Mouse (Mus musculus) heart, embryonic 14.5 days (tissue): ENCODE data around the gene Trim66. TPM values are rescaled to one million over a fixed set of nuclear protein-coding genes. Genes with fewer than 3 reads are reported as not detected.

Experiments used
- ATAC-seq: fragments of 200-750 bp; cut with Nextera tagmentation; 2 replicates; pipeline ENCODE4 v1.8.0; 2017; ENCODE audit warnings: low read depth, moderate TSS enrichment; ENCODE audit not compliant: insufficient number of reproducible peaks, insufficient read depth, low FRiP score
- H3K27ac ChIP-seq, 2 experiments: fragments of 200-500 bp in 1 of 2; fragments of 300-500 bp in 1 of 2; sonication (generic) in 1 of 2; replicated peaks in 1 of 2; 2 replicates each; pipeline ENCODE4 v1.5.1; 2012 to 2014; ENCODE audit warnings: low read depth in 2 of 2, low read length in 2 of 2, control low read depth in 1 of 2, mild to moderate bottlenecking in 1 of 2, mixed read lengths in 1 of 2; ENCODE audit not compliant: control insufficient read depth in 1 of 2, insufficient read depth in 1 of 2
- H3K27me3 ChIP-seq: fragments of 300-500 bp; sonication (generic); 2 replicates; pipeline ENCODE4 v1.6.1; 2014; ENCODE audit warnings: mild to moderate bottlenecking, low read length, control low read depth; ENCODE audit not compliant: control insufficient read depth, insufficient read depth
- H3K36me3 ChIP-seq: fragments of 300-500 bp; sonication (generic); 2 replicates; pipeline ENCODE4 v1.6.1; 2014; ENCODE audit warnings: mild to moderate bottlenecking, control low read depth, low read length, mixed read lengths; ENCODE audit not compliant: control insufficient read depth, insufficient read depth
- H3K4me1 ChIP-seq, 2 experiments: fragments of 200-500 bp in 1 of 2; fragments of 300-500 bp in 1 of 2; sonication (generic) in 1 of 2; 2 replicates each; pipeline ENCODE4 v1.6.1; 2012 to 2014; ENCODE audit warnings: low read length in 2 of 2, control low read depth in 1 of 2, mixed read lengths in 1 of 2; ENCODE audit not compliant: control insufficient read depth in 2 of 2, insufficient read depth in 2 of 2
- H3K4me2 ChIP-seq: fragments of 300-500 bp; sonication (generic); 2 replicates; pipeline ENCODE4 v1.6.1; 2014; ENCODE audit warnings: mild to moderate bottlenecking, low read length
- H3K4me3 ChIP-seq, 2 experiments: fragments of 200-500 bp in 1 of 2; fragments of 300-500 bp in 1 of 2; sonication (generic) in 1 of 2; 2 replicates each; pipeline ENCODE4 v1.5.1; 2012 to 2014; ENCODE audit warnings: low read length in 2 of 2, mild to moderate bottlenecking in 2 of 2, control low read depth in 1 of 2, low read depth in 1 of 2, moderate library complexity in 1 of 2; ENCODE audit not compliant: control insufficient read depth in 1 of 2, insufficient read depth in 1 of 2
- H3K9ac ChIP-seq: fragments of 300-500 bp; sonication (generic); 2 replicates; pipeline ENCODE4 v1.6.1; 2014; ENCODE audit warnings: mild to moderate bottlenecking, low read length
- H3K9me3 ChIP-seq: fragments of 300-500 bp; sonication (generic); 2 replicates; pipeline ENCODE4 v1.6.1; 2016; ENCODE audit warnings: low read length, control low read depth; ENCODE audit not compliant: control insufficient read depth
- WGBS: fragments of 180-500 bp; shearing (Covaris S2); extraction: QIAGEN DNeasy Blood & Tissue Kit; methylation state at CpG from one replicate; pipeline ENCODE4 v1.1.7; 2014; 5-methylcytosine and 5-hydroxymethylcytosine counted together
- polyA plus RNA-seq: library from polyadenylated mRNA; unstranded; fragments of >200 nt; fragmentation: Nextera tagmentation; extraction: Ambion mirVana; gene quantifications from 2 replicates; pipeline ENCODE4 v1.2.1, GENCODE M21; 2014

Gene Trim66
- polyA plus RNA-seq, 1 experiment from 2014 or later, result 0.11 TPM

DNA sequence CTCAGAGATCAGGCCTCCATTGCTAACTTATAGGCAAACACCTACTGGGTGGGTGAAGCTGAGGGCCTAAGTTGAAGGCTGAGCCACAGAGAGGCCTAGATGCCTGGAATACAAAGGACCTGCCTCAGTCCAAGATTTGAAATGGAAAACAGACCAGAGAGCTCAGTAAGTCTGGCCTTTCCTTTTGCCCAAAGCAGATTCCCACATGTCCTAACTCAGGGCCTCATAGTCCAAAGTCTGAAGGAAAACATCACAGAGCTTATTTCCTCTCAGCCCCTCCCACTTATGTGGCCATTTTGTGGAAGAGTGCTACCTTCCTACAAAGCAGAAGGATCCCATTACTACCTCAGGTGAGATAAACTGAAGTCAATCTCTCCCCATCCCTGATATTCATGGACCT is 33.0 kb upstream of the Trim66 start:
- H3K4me3 ChIP-seq, result no peak overlapping the region
- no peaks in the 10 kb centered on the region for H3K9me3 ChIP-seq
- peaks cover 71% of the 10 kb centered on the region for H3K36me3 ChIP-seq
- 0 out of 4 replicates have a peak overlapping the region, but pooled peaks of 1 of the 2 experiments have one; percentile 12 for H3K27ac ChIP-seq
- no peak for ATAC-seq
- no peak overlapping the region for H3K9ac ChIP-seq
- H3K4me2 ChIP-seq, result no peak overlapping the region
- peaks cover 10 to 17% of the 10 kb centered on the region in 2 experiments; a peak in 3 of 4 replicates for H3K4me1 ChIP-seq
- H3K27me3 ChIP-seq, result no peaks in the 10 kb centered on the region

DNA sequence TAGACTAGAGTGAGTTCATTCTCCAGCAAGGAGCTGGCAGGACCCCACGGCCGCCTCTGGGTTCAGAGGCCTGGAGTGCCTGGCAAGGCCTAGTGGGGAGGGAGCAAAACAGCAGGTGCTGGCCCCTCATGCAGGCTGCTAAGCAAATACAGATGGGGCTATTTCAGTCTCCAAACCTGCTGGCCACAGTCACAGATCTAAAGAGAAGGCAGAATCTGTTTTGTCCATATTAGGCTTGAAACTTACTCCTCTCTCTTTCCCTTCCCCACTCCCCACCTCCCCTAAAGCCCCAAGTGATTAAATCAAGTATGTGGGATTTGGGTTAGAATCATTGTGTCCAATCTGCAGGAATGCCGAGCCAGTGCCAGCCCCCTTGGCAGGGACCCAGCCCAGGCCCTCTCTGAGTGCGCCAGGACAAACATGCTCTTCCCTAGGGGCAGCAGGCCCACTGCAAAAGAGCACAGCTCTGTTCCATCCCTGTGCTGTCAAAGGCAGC is 28.6 kb upstream of the Trim66 start:
- Histone ChIP-seq H3K36me3 (peaks cover 74% of the 10 kb centered on the region), H3K4me3 (no peak overlapping the region), H3K9ac (0 out of 2 replicates have a peak overlapping the region, but pooled peaks have one; percentile 11), H3K4me1 (peaks cover 4 to 9% of the 10 kb centered on the region in 2 experiments; a peak in 3 of 4 replicates), H3K27ac (peak overlapping the region; percentile 38 to 71; a peak in 3 of 4 replicates), H3K27me3 (no peaks in the 10 kb centered on the region), H3K9me3 (no peaks in the 10 kb centered on the region), H3K4me2 (no peak overlapping the region)
- 36% methylated on average over 4 of the region's 4 CpGs for WGBS
- ATAC-seq, result 0 out of 2 replicates have a peak, but pooled peaks have one; percentile 49

DNA sequence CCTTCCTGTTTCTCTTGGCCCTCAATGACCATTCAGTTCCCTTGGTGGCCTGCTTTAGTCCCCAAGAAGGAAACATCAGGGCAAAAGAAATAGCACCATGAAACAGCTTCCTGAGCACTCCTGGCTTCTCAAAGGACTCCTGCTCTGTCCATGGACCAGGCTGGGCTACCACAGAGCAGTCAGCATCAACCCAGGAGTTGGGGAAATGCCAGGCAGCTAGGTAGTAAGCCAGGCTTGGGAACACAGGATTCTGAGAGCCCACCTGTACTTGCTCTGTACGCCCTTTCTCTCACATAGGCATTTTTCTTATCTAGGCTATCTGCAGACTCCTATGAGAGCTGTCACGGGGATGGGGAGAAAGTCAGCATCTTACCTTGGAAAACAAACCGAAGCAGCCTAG is 27.0 kb upstream of the Trim66 start:
- H3K36me3 ChIP-seq, result peaks cover 74% of the 10 kb centered on the region
- H3K27ac ChIP-seq, result no peak overlapping the region
- H3K9ac ChIP-seq, result no peak overlapping the region
- 79% methylated on average over 3 of the region's 3 CpGs for WGBS
- H3K4me3 ChIP-seq, result no peak overlapping the region
- no peak overlapping the region for H3K4me2 ChIP-seq
- ATAC-seq, result no peak
- no peaks in the 10 kb centered on the region for H3K9me3 ChIP-seq
- no peaks in the 10 kb centered on the region for H3K27me3 ChIP-seq
- peaks cover 6 to 9% of the 10 kb centered on the region in 2 experiments for H3K4me1 ChIP-seq

DNA sequence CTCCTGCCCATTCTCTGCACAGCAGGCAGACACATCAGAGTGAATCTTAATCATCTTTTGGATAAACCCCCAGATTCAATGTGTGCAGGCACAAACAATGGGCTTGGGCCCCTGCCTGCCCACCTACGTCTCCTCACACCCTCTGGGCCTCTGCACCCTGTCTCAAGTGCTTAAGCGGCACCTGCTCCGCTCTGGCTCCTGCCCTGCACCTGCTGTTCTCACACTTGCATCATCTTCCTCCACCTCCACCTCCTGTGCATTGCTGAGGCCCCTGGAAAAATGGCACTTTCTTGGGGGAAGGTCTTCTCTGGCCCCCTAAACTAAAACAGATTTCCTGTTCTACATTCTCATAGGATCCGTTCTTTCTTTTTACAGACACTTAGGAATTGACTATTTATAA is 26.0 kb upstream of the Trim66 start:
- H3K27me3 ChIP-seq, result no peaks in the 10 kb centered on the region
- H3K4me1 ChIP-seq, result peaks cover 6 to 9% of the 10 kb centered on the region in 2 experiments
- 88% methylated on average over 4 of the region's 4 CpGs for WGBS
- H3K9ac ChIP-seq, result no peak overlapping the region
- no peak overlapping the region for H3K4me3 ChIP-seq
- no peak overlapping the region for H3K4me2 ChIP-seq
- no peak overlapping the region for H3K27ac ChIP-seq
- no peak for ATAC-seq
- peaks cover 74% of the 10 kb centered on the region for H3K36me3 ChIP-seq
- H3K9me3 ChIP-seq, result no peaks in the 10 kb centered on the region

DNA sequence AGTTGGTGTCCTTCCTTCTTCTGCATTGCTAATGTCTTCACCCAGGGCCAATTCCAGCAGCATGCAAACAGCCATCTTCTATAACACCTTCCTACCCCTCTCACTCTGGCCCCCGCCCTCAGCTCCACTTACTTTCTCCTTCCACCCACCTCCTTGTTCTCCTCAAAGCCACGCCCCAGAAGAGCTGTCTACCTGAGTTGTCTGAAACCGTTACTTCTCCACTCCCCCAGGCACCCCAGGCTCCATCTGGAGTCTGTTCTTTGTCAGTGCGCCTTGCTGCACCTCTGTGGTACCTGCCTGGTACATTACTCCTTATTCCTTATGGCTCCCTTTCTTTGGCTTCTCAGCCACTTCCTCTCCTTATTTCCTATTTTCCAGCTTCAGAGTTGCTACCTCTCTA is 25.2 kb upstream of the Trim66 start:
- ATAC-seq, result no peak
- Histone ChIP-seq H3K4me2 (no peak overlapping the region), H3K9me3 (no peaks in the 10 kb centered on the region), H3K4me1 (peaks cover 6 to 13% of the 10 kb centered on the region in 2 experiments), H3K27ac (no peak overlapping the region), H3K27me3 (no peaks in the 10 kb centered on the region), H3K36me3 (peaks cover 79% of the 10 kb centered on the region), H3K9ac (no peak overlapping the region), H3K4me3 (no peak overlapping the region)
- 79% methylated on average over 4 of the region's 4 CpGs for WGBS

DNA sequence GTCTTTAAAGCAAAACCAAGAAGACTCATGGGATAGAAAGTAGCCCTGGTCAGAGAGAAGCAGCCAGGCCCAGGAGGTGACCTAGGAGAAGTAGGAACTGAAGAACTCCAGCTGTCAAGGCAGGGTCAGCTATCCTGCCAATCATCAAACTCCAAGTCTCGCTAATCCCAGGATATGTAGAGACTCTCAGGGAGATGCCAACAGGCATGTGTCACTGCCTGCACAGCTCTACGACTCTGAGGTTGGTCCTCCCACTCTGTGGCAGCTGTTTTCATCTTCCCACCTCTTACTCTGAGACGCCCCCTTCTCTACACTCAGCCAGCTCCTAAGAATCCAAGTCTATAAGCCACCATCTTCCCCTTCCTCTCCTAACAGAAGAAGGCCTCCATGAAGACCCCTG is 24.8 kb upstream of the Trim66 start:
- WGBS, result 40% methylated on average over 3 of the region's 3 CpGs
- Histone ChIP-seq H3K27ac (no peak overlapping the region), H3K27me3 (no peaks in the 10 kb centered on the region), H3K4me1 (peaks cover 6 to 13% of the 10 kb centered on the region in 2 experiments), H3K9ac (no peak overlapping the region), H3K9me3 (no peaks in the 10 kb centered on the region), H3K36me3 (peaks cover 83% of the 10 kb centered on the region), H3K4me3 (no peak overlapping the region), H3K4me2 (no peak overlapping the region)
- no peak for ATAC-seq

DNA sequence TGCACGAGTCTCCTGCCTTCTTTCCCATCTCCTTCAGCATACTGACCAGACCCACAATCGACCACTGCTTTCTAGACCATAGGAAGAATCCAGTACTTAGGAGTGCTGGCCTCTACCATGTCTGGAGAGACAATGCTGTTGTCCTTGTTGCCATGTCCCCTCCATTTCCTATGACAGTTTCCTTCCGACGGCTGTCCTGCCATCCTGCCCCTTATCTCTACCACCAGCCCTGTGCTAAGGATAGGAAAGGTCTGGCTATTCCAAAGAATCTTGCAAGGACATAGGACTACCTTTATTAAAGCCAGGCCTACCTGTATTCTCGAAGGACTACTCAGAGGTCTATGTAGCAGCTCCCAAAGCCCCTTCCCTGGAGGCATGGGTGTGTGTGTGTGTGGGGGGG is 23.6 kb upstream of the Trim66 start:
- Histone ChIP-seq H3K36me3 (peaks cover 90% of the 10 kb centered on the region), H3K4me1 (peaks cover 2 to 8% of the 10 kb centered on the region in 2 experiments), H3K4me3 (no peak overlapping the region), H3K27ac (no peak overlapping the region), H3K9ac (no peak overlapping the region), H3K9me3 (no peaks in the 10 kb centered on the region), H3K4me2 (no peak overlapping the region), H3K27me3 (no peaks in the 10 kb centered on the region)
- 46% methylated on average over 5 of the region's 5 CpGs for WGBS
- no peak for ATAC-seq

DNA sequence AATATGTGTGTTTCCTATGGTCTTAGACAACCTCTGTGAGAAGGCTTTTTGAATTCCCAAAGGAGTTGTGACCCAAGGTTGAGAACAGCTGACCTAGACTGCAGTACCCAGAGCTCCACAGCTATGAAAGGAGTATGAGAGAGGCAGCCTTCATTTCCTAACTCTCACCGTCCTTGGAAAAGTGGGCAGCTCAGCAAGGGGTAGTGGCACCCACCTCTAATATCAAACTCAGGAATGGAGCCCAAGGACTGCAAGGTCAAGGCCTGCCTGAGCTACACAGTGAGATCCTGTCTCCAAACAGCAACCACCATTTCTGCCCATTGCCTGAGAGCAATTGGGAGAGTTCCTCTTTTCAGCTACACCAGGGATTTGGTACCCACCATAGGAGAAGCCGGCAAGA is 21.8 kb upstream of the Trim66 start:
- H3K4me1 ChIP-seq, result peaks cover 2 to 5% of the 10 kb centered on the region in 2 experiments; a peak in 3 of 4 replicates
- peaks cover 93% of the 10 kb centered on the region for H3K36me3 ChIP-seq
- no peak for ATAC-seq
- no peak overlapping the region for H3K4me2 ChIP-seq
- 78% methylated on average over 2 of the region's 2 CpGs for WGBS
- H3K27ac ChIP-seq, result no peak overlapping the region
- H3K27me3 ChIP-seq, result no peaks in the 10 kb centered on the region
- no peak overlapping the region for H3K9ac ChIP-seq
- no peak overlapping the region for H3K4me3 ChIP-seq
- H3K9me3 ChIP-seq, result no peaks in the 10 kb centered on the region
